Mouse (Mus musculus): ENCODE results near the gene B230217C12Rik. TPM values are rescaled to one million over a fixed set of nuclear protein-coding genes. Genes with fewer than 3 reads are reported as not detected.

Gene B230217C12Rik
- total and polyA plus RNA-seq, 2 experiments, result 0.09 to 0.29 TPM

- Histone ChIP-seq H3K27ac (replicated peaks; ENCODE audit: insufficient read depth, low read depth, low read length) (no peak overlapping the region), H3K27me3 (ENCODE audit: control insufficient read depth, insufficient read depth, low read length) (no peaks in the 10 kb centered on the region), H3K4me3 (ENCODE audit: insufficient read depth, low read depth, low read length) (no peak overlapping the region), H3K4me1 (ENCODE audit: control insufficient read depth, insufficient read depth, low read length) (peaks cover 9% of the 10 kb centered on the region; the same call in 1 of the 2 replicates), H3K79me2 (ENCODE audit: control insufficient read depth, insufficient read depth, low read length) (no peaks in the 10 kb centered on the region), H3K36me3 (ENCODE audit: control insufficient read depth, insufficient read depth, low read length) (no peaks in the 10 kb centered on the region), H3K9ac (ENCODE audit: low read depth, low read length) (no peak overlapping the region)
- DNase-seq (ENCODE audit: extremely low read depth, low read depth, low spot score), result no peak
- TF ChIP-seq CTCF (IDR thresholded peaks at IDR 0.05; ENCODE audit: low read depth, low read length) (no peak), POLR2A (IDR thresholded peaks at IDR 0.05; ENCODE audit: extremely low read depth, insufficient read depth, low read length) (no peak)
- 86% methylated on average over 4 of the region's 4 CpGs for WGBS
Measured at GRCm38 (mm10) chr11:97842001-97842400, 1.4 kb downstream of the B230217C12Rik start.

- TF ChIP-seq POLR2A (IDR thresholded peaks at IDR 0.05; ENCODE audit: extremely low read depth, insufficient read depth, low read length), result no peak
- TF ChIP-seq CTCF (IDR thresholded peaks at IDR 0.05; ENCODE audit: low read depth, low read length), result no peak
- DNase-seq (ENCODE audit: extremely low read depth, low read depth, low spot score), result peak; percentile 88
- Histone ChIP-seq H3K9ac (ENCODE audit: low read depth, low read length) (no peak overlapping the region), H3K27ac (replicated peaks; ENCODE audit: insufficient read depth, low read depth, low read length) (no peak overlapping the region), H3K36me3 (ENCODE audit: control insufficient read depth, insufficient read depth, low read length) (no peaks in the 10 kb centered on the region), H3K27me3 (ENCODE audit: control insufficient read depth, insufficient read depth, low read length) (no peaks in the 10 kb centered on the region), H3K4me1 (ENCODE audit: control insufficient read depth, insufficient read depth, low read length) (peaks cover 6% of the 10 kb centered on the region; the same call in 1 of the 2 replicates), H3K79me2 (ENCODE audit: control insufficient read depth, insufficient read depth, low read length) (no peaks in the 10 kb centered on the region), H3K4me3 (ENCODE audit: insufficient read depth, low read depth, low read length) (no peak overlapping the region)
- 22% methylated on average over 6 of the region's 6 CpGs for WGBS
Measured at GRCm38 (mm10) chr11:97850367-97850766, 9.8 kb downstream of the B230217C12Rik start.

- H3K4me1 ChIP-seq (ENCODE audit: control insufficient read depth, insufficient read depth, low read length), result peaks cover 6% of the 10 kb centered on the region; the same call in 1 of the 2 replicates
- H3K27ac ChIP-seq (replicated peaks; ENCODE audit: insufficient read depth, low read depth, low read length), result no peak overlapping the region
- H3K79me2 ChIP-seq (ENCODE audit: control insufficient read depth, insufficient read depth, low read length), result no peaks in the 10 kb centered on the region
- H3K4me3 ChIP-seq (ENCODE audit: insufficient read depth, low read depth, low read length), result no peak overlapping the region
- WGBS, result 95% methylated on average over 2 of the region's 2 CpGs
- H3K27me3 ChIP-seq (ENCODE audit: control insufficient read depth, insufficient read depth, low read length), result no peaks in the 10 kb centered on the region
- no peaks in the 10 kb centered on the region for H3K36me3 ChIP-seq (ENCODE audit: control insufficient read depth, insufficient read depth, low read length)
- TF ChIP-seq POLR2A (IDR thresholded peaks at IDR 0.05; ENCODE audit: extremely low read depth, insufficient read depth, low read length) (no peak), CTCF (IDR thresholded peaks at IDR 0.05; ENCODE audit: low read depth, low read length) (no peak)
- DNase-seq (ENCODE audit: extremely low read depth, low read depth, low spot score), result no peak
- no peak overlapping the region for H3K9ac ChIP-seq (ENCODE audit: low read depth, low read length)
Measured at GRCm38 (mm10) chr11:97851601-97852000, 11.0 kb downstream of the B230217C12Rik start.

- Histone ChIP-seq H3K36me3 (ENCODE audit: control insufficient read depth, insufficient read depth, low read length) (no peaks in the 10 kb centered on the region), H3K79me2 (ENCODE audit: control insufficient read depth, insufficient read depth, low read length) (no peaks in the 10 kb centered on the region), H3K4me1 (ENCODE audit: control insufficient read depth, insufficient read depth, low read length) (peaks cover 3% of the 10 kb centered on the region; the same call in 1 of the 2 replicates), H3K9ac (ENCODE audit: low read depth, low read length) (no peak overlapping the region), H3K4me3 (ENCODE audit: insufficient read depth, low read depth, low read length) (no peak overlapping the region), H3K27me3 (ENCODE audit: control insufficient read depth, insufficient read depth, low read length) (no peaks in the 10 kb centered on the region), H3K27ac (replicated peaks; ENCODE audit: insufficient read depth, low read depth, low read length) (no peak overlapping the region)
- 93% methylated on average over 2 of the region's 2 CpGs for WGBS
- DNase-seq (ENCODE audit: extremely low read depth, low read depth, low spot score), result no peak
- TF ChIP-seq POLR2A (IDR thresholded peaks at IDR 0.05; ENCODE audit: extremely low read depth, insufficient read depth, low read length), result no peak
- TF ChIP-seq CTCF (IDR thresholded peaks at IDR 0.05; ENCODE audit: low read depth, low read length), result no peak
Measured at GRCm38 (mm10) chr11:97855473-97855872, 14.9 kb downstream of the B230217C12Rik start.

- H3K4me1 ChIP-seq (ENCODE audit: control insufficient read depth, insufficient read depth, low read length), result peaks cover 4% of the 10 kb centered on the region; the same call in 1 of the 2 replicates
- DNase-seq (ENCODE audit: extremely low read depth, low read depth, low spot score), result peak; percentile 65
- no peaks in the 10 kb centered on the region for H3K27me3 ChIP-seq (ENCODE audit: control insufficient read depth, insufficient read depth, low read length)
- TF ChIP-seq POLR2A (IDR thresholded peaks at IDR 0.05; ENCODE audit: extremely low read depth, insufficient read depth, low read length), result no peak
- no peak for TF ChIP-seq CTCF (IDR thresholded peaks at IDR 0.05; ENCODE audit: low read depth, low read length)
- H3K36me3 ChIP-seq (ENCODE audit: control insufficient read depth, insufficient read depth, low read length), result no peaks in the 10 kb centered on the region
- H3K9ac ChIP-seq (ENCODE audit: low read depth, low read length), result no peak overlapping the region
- no peak overlapping the region for H3K27ac ChIP-seq (replicated peaks; ENCODE audit: insufficient read depth, low read depth, low read length)
- WGBS, result 37% methylated on average over 2 of the region's 2 CpGs
- H3K4me3 ChIP-seq (ENCODE audit: insufficient read depth, low read depth, low read length), result no peak overlapping the region
- no peaks in the 10 kb centered on the region for H3K79me2 ChIP-seq (ENCODE audit: control insufficient read depth, insufficient read depth, low read length)
Measured at GRCm38 (mm10) chr11:97862148-97862547, 21.6 kb downstream of the B230217C12Rik start.

- WGBS, result 97% methylated on average over 5 of the region's 5 CpGs
- no peak for DNase-seq (ENCODE audit: extremely low read depth, low read depth, low spot score)
- no peak overlapping the region for H3K9ac ChIP-seq (ENCODE audit: low read depth, low read length)
- peaks cover 4% of the 10 kb centered on the region; the same call in 1 of the 2 replicates for H3K4me1 ChIP-seq (ENCODE audit: control insufficient read depth, insufficient read depth, low read length)
- no peaks in the 10 kb centered on the region for H3K79me2 ChIP-seq (ENCODE audit: control insufficient read depth, insufficient read depth, low read length)
- no peak overlapping the region for H3K4me3 ChIP-seq (ENCODE audit: insufficient read depth, low read depth, low read length)
- no peak overlapping the region for H3K27ac ChIP-seq (replicated peaks; ENCODE audit: insufficient read depth, low read depth, low read length)
- TF ChIP-seq POLR2A (IDR thresholded peaks at IDR 0.05; ENCODE audit: extremely low read depth, insufficient read depth, low read length) (no peak), CTCF (IDR thresholded peaks at IDR 0.05; ENCODE audit: low read depth, low read length) (no peak)
- no peaks in the 10 kb centered on the region for H3K27me3 ChIP-seq (ENCODE audit: control insufficient read depth, insufficient read depth, low read length)
- H3K36me3 ChIP-seq (ENCODE audit: control insufficient read depth, insufficient read depth, low read length), result no peaks in the 10 kb centered on the region
Measured at GRCm38 (mm10) chr11:97865421-97865820, 24.8 kb downstream of the B230217C12Rik start.
